Mouse (Mus musculus) bone marrow macrophage, adult 2 months (primary cell): ENCODE data around the gene Pgrmc2. TPM values are rescaled to one million over a fixed set of nuclear protein-coding genes. Genes with fewer than 3 reads are reported as not detected.

Source experiments
- H3K27ac ChIP-seq: 2 replicates; pipeline ENCODE4 v1.5.1; 2012; ENCODE audit warnings: low read depth, low read length; ENCODE audit not compliant: insufficient read depth
- H3K4me1 ChIP-seq: 2 replicates; pipeline ENCODE4 v1.6.1; 2012; ENCODE audit warnings: low read length; ENCODE audit not compliant: control insufficient read depth, insufficient read depth
- H3K4me3 ChIP-seq: 2 replicates; pipeline ENCODE4 v1.5.1; 2012; ENCODE audit warnings: mild to moderate bottlenecking, low read length, moderate library complexity; ENCODE audit not compliant: insufficient read depth
- CTCF ChIP-seq: IDR thresholded peaks from 2 replicates; pipeline ENCODE4 v1.5.1; 2012; ENCODE audit warnings: low read depth, mild to moderate bottlenecking, low read length, moderate library complexity
- POLR2A ChIP-seq: IDR thresholded peaks from 2 replicates; pipeline ENCODE4 v1.6.1; 2012; ENCODE audit warnings: mild to moderate bottlenecking, low read depth, low read length, borderline replicate concordance
- polyA plus RNA-seq: library from polyadenylated mRNA; stranded (reverse); fragments of >200 nt; gene quantifications from 2 replicates; pipeline ENCODE4 v1.2.4, GENCODE M21; 2012; ENCODE audit not compliant: missing spikeins, insufficient read depth, insufficient read length

Gene Pgrmc2
- polyA plus RNA-seq, 1 experiment, result 42.7 TPM

- TF ChIP-seq CTCF (no peak), POLR2A (no peak)
- Histone ChIP-seq H3K4me3 (no peak overlapping the region), H3K4me1 (no peaks in the 10 kb centered on the region), H3K27ac (no peak overlapping the region)
These were observed 39.0 kb downstream of the Pgrmc2 start for GRCm38 (mm10) chr3:41043756-41044354.

GRCm38 (mm10) chr3:41042195-41042938 lies 40.5 kb downstream of the Pgrmc2 start:
- Histone ChIP-seq H3K4me3 (no peak overlapping the region), H3K27ac (no peak overlapping the region), H3K4me1 (peaks cover 2% of the 10 kb centered on the region; the same call in 1 of the 2 replicates)
- TF ChIP-seq POLR2A (no peak), CTCF (no peak)

- Histone ChIP-seq H3K4me1 (peaks cover 2% of the 10 kb centered on the region; the same call in 1 of the 2 replicates), H3K4me3 (no peak overlapping the region), H3K27ac (no peak overlapping the region)
- TF ChIP-seq POLR2A (no peak), CTCF (no peak)
These were observed 41.6 kb downstream of the Pgrmc2 start for GRCm38 (mm10) chr3:41041241-41041640.

DNA sequence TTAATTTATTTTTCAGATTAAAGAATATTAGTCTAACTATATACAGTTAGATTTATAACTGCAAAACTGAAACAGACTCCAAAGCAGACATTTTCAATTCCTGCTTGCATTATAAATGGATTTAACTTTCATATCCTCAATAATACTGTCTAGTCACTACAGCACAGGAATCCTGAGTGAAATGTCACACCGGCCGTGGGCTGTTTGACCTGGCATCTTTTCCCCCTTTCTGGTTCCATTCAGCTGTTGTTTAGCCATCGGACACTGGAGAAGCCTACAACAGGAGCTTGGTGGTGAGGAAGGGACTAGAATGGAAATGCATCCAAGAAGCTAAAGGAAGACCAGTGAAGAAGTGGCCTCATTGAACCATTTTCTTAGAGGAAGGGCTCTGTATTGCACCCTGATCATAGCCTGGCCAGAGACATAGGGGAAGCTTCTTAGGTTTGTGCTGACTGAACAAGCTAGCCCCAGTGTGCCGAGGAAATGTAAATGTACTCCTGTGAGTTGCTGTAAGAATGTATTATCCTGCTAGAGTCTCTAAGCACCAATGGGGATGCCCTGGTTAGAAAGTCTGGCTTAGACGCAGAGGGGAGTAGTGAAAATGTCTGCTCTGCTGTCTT lies 44.4 kb downstream of the Pgrmc2 start:
- Histone ChIP-seq H3K4me1 (peaks cover 2% of the 10 kb centered on the region; the same call in 1 of the 2 replicates), H3K27ac (no peak overlapping the region), H3K4me3 (no peak overlapping the region)
- TF ChIP-seq CTCF, result no peak
- no peak for TF ChIP-seq POLR2A

GRCm38 (mm10) chr3:41031286-41032210 lies 51.3 kb downstream of the Pgrmc2 start:
- Histone ChIP-seq H3K27ac (no peak overlapping the region), H3K4me3 (no peak overlapping the region), H3K4me1 (no peaks in the 10 kb centered on the region)
- TF ChIP-seq CTCF (no peak), POLR2A (no peak)

- TF ChIP-seq CTCF (no peak), POLR2A (no peak)
- no peak overlapping the region for H3K4me3 ChIP-seq
- H3K27ac ChIP-seq, result no peak overlapping the region
- H3K4me1 ChIP-seq, result no peaks in the 10 kb centered on the region
These were observed 52.1 kb downstream of the Pgrmc2 start for GRCm38 (mm10) chr3:41030705-41031104.

- Histone ChIP-seq H3K4me1 (no peaks in the 10 kb centered on the region), H3K27ac (no peak overlapping the region), H3K4me3 (no peak overlapping the region)
- TF ChIP-seq POLR2A, result no peak
- TF ChIP-seq CTCF, result no peak
These were observed 60.9 kb downstream of the Pgrmc2 start for GRCm38 (mm10) chr3:41021980-41022379.

DNA sequence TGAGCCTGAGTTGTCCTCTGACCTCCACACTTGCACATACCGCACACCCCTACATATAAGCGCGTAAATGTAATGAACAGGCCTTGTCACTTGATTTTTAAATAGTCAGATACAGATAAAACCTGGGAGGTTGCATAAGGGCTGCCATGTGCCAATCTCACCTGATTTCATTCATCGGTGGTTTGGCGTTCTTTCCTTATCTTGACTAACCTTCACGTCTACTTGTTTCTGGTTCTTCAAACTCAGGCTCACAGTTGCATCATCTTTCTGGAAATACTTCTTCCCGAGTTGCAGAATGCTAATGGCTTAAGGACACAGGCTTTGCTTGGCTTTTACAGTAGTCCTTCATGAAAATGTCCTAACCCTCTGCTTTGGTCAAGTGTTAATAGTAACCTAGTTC lies 62.2 kb downstream of the Pgrmc2 start:
- H3K4me3 ChIP-seq, result no peak overlapping the region
- no peak overlapping the region for H3K27ac ChIP-seq
- no peaks in the 10 kb centered on the region for H3K4me1 ChIP-seq
- TF ChIP-seq POLR2A (no peak), CTCF (no peak)

GRCm38 (mm10) chr3:41018022-41018608 lies 64.7 kb downstream of the Pgrmc2 start:
- no peak for TF ChIP-seq POLR2A
- no peak for TF ChIP-seq CTCF
- no peak overlapping the region for H3K4me3 ChIP-seq

More at GRCm38 (mm10) chr3:41018022-41018608, 64.7 kb downstream of the Pgrmc2 start:
- no peak overlapping the region for H3K27ac ChIP-seq
- no peaks in the 10 kb centered on the region for H3K4me1 ChIP-seq

Other genes starting within 250 kb of the Pgrmc2 start
- 9.1 and 9.5 TPM in 2 replicates for gene Mfsd8, start 236.2 kb downstream of the Pgrmc2 start, polyA plus RNA-seq
- 5.6 and 7.4 TPM in 2 replicates for gene Abhd18, start 236.1 kb downstream of the Pgrmc2 start, polyA plus RNA-seq
- gene 1700034I23Rik, start 180.5 kb downstream of the Pgrmc2 start, polyA plus RNA-seq, result not detected in 2 replicates
- 7.0 and 7.9 TPM in 2 replicates for gene Larp1b, start 133.2 kb downstream of the Pgrmc2 start, polyA plus RNA-seq